Mouse (Mus musculus): ENCODE data around the gene Vmn1r196. TPM values are rescaled to one million over a fixed set of nuclear protein-coding genes. Genes with fewer than 3 reads are reported as not detected.
"Not testable (repeated sequence)": the region's sequence is repeated elsewhere in the genome, so short reads cannot be mapped to it uniquely, and the experiment has no call there.

Vmn1r196 gene
- total RNA-seq (2017) = not detected in 2 replicates

- ATAC-seq (replicated peaks in 1 of 2; ENCODE audit: insufficient read depth in 1 of 2, low FRiP score in 2 of 2, low TSS enrichment in 1 of 2, low read depth in 1 of 2, poor library complexity in 2 of 2, severe bottlenecking in 2 of 2) = no peak
These were observed at the start of gene Vmn1r196 for GRCm38 (mm10) chr13:22289620-22290019. Gene Vmn1r196 (plus strand): TSS chr13:22289920.

GRCm38 (mm10) chr13:22243915-22244314 is 45.8 kb upstream of the Vmn1r196 start, which contains the start of gene Vmn1r194:
Gene Vmn1r194 (plus strand): TSS chr13:22244215.
- ATAC-seq (replicated peaks in 1 of 2; ENCODE audit: insufficient read depth in 1 of 2, low FRiP score in 2 of 2, low TSS enrichment in 1 of 2, low read depth in 1 of 2, poor library complexity in 2 of 2, severe bottlenecking in 2 of 2) = no peak

GRCm38 (mm10) chr13:22270222-22270621 is 19.5 kb upstream of the Vmn1r196 start, which contains the start of gene Vmn1r195:
Gene Vmn1r195 (plus strand): TSS chr13:22270522.
- not testable (repeated sequence) for ATAC-seq (replicated peaks in 1 of 2; ENCODE audit: insufficient read depth in 1 of 2, low FRiP score in 2 of 2, low TSS enrichment in 1 of 2, low read depth in 1 of 2, poor library complexity in 2 of 2, severe bottlenecking in 2 of 2)

- no peak for ATAC-seq (replicated peaks in 1 of 2; ENCODE audit: insufficient read depth in 1 of 2, low FRiP score in 2 of 2, low TSS enrichment in 1 of 2, low read depth in 1 of 2, poor library complexity in 2 of 2, severe bottlenecking in 2 of 2)
These were observed 18.0 kb upstream of the Vmn1r196 start for GRCm38 (mm10) chr13:22271721-22272120.

- ATAC-seq (replicated peaks in 1 of 2; ENCODE audit: insufficient read depth in 1 of 2, low FRiP score in 2 of 2, low TSS enrichment in 1 of 2, low read depth in 1 of 2, poor library complexity in 2 of 2, severe bottlenecking in 2 of 2) = no peak
These were observed 5.1 kb upstream of the Vmn1r196 start for GRCm38 (mm10) chr13:22284578-22284977.

- not testable (repeated sequence) for ATAC-seq (replicated peaks in 1 of 2; ENCODE audit: insufficient read depth in 1 of 2, low FRiP score in 2 of 2, low TSS enrichment in 1 of 2, low read depth in 1 of 2, poor library complexity in 2 of 2, severe bottlenecking in 2 of 2)
These were observed 18.4 kb downstream of the Vmn1r196 start for GRCm38 (mm10) chr13:22308075-22308474.

- ATAC-seq (replicated peaks in 1 of 2; ENCODE audit: insufficient read depth in 1 of 2, low FRiP score in 2 of 2, low TSS enrichment in 1 of 2, low read depth in 1 of 2, poor library complexity in 2 of 2, severe bottlenecking in 2 of 2) = no peak
These were observed 25.6 kb downstream of the Vmn1r196 start for GRCm38 (mm10) chr13:22315361-22315760.

- ATAC-seq (replicated peaks in 1 of 2; ENCODE audit: insufficient read depth in 1 of 2, low FRiP score in 2 of 2, low TSS enrichment in 1 of 2, low read depth in 1 of 2, poor library complexity in 2 of 2, severe bottlenecking in 2 of 2) = no peak
These were observed 27.6 kb downstream of the Vmn1r196 start for GRCm38 (mm10) chr13:22317366-22317765.

GRCm38 (mm10) chr13:22320091-22320490 is 30.4 kb downstream of the Vmn1r196 start:
- no peak for ATAC-seq (replicated peaks in 1 of 2; ENCODE audit: insufficient read depth in 1 of 2, low FRiP score in 2 of 2, low TSS enrichment in 1 of 2, low read depth in 1 of 2, poor library complexity in 2 of 2, severe bottlenecking in 2 of 2)

- ATAC-seq (replicated peaks in 1 of 2; ENCODE audit: insufficient read depth in 1 of 2, low FRiP score in 2 of 2, low TSS enrichment in 1 of 2, low read depth in 1 of 2, poor library complexity in 2 of 2, severe bottlenecking in 2 of 2) = no peak
These were observed 34.6 kb downstream of the Vmn1r196 start, which contains the start of gene Vmn1r197 for GRCm38 (mm10) chr13:22324289-22324688. Gene Vmn1r197 (plus strand): TSS chr13:22324589.

GRCm38 (mm10) chr13:22333269-22333668 is 43.5 kb downstream of the Vmn1r196 start:
- ATAC-seq (replicated peaks in 1 of 2; ENCODE audit: insufficient read depth in 1 of 2, low FRiP score in 2 of 2, low TSS enrichment in 1 of 2, low read depth in 1 of 2, poor library complexity in 2 of 2, severe bottlenecking in 2 of 2) = no peak

- no peak for ATAC-seq (replicated peaks in 1 of 2; ENCODE audit: insufficient read depth in 1 of 2, low FRiP score in 2 of 2, low TSS enrichment in 1 of 2, low read depth in 1 of 2, poor library complexity in 2 of 2, severe bottlenecking in 2 of 2)
These were observed 45.8 kb downstream of the Vmn1r196 start for GRCm38 (mm10) chr13:22335565-22335964.

Other genes with a start within 250 kb of the Vmn1r196 start
- gene Hist1h4i, start 248.6 kb upstream of the Vmn1r196 start, total RNA-seq (2017) = 41.9 and 76.5 TPM in 2 replicates
- 548 and 583 TPM in 2 replicates for gene Hist1h2ag, start 247.0 kb upstream of the Vmn1r196 start, total RNA-seq (2017)
- gene Hist1h2bj, start 246.7 kb upstream of the Vmn1r196 start, total RNA-seq (2017) = 212 and 356 TPM in 2 replicates
- gene Vmn1r188, start 205.5 kb upstream of the Vmn1r196 start, total RNA-seq (2017) = not detected in 2 replicates
- not detected in 2 replicates for gene Vmn1r189, start 184.1 kb upstream of the Vmn1r196 start, total RNA-seq (2017)
- not detected in 2 replicates for gene Vmn1r191, start 106.0 kb upstream of the Vmn1r196 start, total RNA-seq (2017)
- not detected in 2 replicates for gene Vmn1r192, start 98.8 kb upstream of the Vmn1r196 start, total RNA-seq (2017)
- not detected in 2 replicates for gene Vmn1r193, start 66.8 kb upstream of the Vmn1r196 start, total RNA-seq (2017)
- not detected in 2 replicates for gene Vmn1r194, start 45.7 kb upstream of the Vmn1r196 start, total RNA-seq (2017)
- gene Vmn1r195, start 19.4 kb upstream of the Vmn1r196 start, total RNA-seq (2017) = not detected in 2 replicates
- gene Vmn1r197, start 34.7 kb downstream of the Vmn1r196 start, total RNA-seq (2017) = not detected in 2 replicates
- not detected in 2 replicates for gene Vmn1r198, start 60.4 kb downstream of the Vmn1r196 start, total RNA-seq (2017)
- gene Vmn1r199, start 89.9 kb downstream of the Vmn1r196 start, total RNA-seq (2017) = not detected in 2 replicates
- gene Vmn1r200, start 100.5 kb downstream of the Vmn1r196 start, total RNA-seq (2017) = not detected in 2 replicates
- gene Vmn1r201, start 182.0 kb downstream of the Vmn1r196 start, total RNA-seq (2017) = not detected in 2 replicates
- gene Vmn1r202, start 215.5 kb downstream of the Vmn1r196 start, total RNA-seq (2017) = not detected in 2 replicates
- gene Vmn1r203, start 228.2 kb downstream of the Vmn1r196 start, total RNA-seq (2017) = 0.10 and 0.19 TPM in 2 replicates